Mouse (Mus musculus): ENCODE results near the gene Igf1r.

Gene Igf1r

DNA sequence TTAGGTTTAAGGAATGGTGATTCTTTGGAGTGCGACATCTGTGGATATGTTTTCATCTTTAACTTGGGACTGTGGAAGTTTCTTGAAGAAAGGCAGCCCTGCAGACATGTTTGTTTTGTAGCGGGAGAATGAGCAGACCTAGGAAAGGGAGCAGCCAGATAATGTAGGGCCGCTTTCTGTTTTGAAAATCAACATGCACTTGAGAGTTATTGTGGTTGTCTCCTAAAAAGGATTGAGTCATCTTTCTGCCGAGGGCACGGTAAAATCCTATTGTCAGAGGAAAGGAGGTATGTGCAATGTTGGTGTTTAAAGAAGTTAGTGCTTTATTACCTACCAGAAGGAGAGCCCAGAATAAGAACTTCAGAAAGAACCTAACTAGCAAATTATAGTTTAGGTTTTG lies 2.6 kb downstream of the Igf1r start:
- no peak for ATAC-seq (ENCODE audit: insufficient number of reproducible peaks, low FRiP score, low TSS enrichment)

DNA sequence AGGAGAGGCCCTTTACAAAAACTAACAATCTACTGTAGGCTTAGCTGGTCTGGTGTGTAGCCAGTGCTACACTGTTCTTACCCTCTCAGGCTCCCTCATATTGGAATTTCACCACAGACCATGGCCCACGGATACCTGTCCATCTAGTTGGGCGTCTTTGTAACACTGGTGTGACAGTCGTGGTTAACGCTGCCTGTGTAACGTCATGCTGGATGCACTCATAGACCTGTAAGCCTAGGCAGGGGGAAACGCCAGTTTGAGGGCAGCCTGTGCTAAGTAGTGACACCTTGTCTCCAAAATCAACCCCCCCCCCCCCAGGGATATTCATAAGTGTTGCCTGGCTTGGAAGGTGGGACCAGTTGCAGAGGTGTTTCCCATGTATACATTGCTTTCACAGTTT lies 4.7 kb downstream of the Igf1r start:
- no peak for ATAC-seq (ENCODE audit: insufficient number of reproducible peaks, low FRiP score, low TSS enrichment)

DNA sequence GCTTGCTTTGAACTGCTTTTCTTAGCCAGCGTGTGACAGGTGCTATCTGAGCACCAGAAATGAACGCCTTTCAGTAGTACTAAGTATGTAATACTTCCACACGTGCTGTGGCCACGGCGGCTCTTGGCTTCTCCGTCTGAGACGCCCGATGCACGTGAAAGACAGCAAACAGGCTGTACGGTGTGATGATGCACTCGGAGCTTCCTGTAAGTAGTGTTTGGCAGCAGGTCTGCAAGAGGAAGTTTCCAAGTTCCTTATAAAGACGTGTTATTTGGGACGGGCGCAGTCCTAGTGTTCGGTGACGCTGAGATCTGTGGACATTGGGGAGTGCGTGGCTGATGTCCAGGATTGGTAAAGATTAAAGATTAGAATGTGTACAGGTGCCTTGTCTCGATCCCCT lies 5.4 kb downstream of the Igf1r start:
- no peak for ATAC-seq (ENCODE audit: insufficient number of reproducible peaks, low FRiP score, low TSS enrichment)

DNA sequence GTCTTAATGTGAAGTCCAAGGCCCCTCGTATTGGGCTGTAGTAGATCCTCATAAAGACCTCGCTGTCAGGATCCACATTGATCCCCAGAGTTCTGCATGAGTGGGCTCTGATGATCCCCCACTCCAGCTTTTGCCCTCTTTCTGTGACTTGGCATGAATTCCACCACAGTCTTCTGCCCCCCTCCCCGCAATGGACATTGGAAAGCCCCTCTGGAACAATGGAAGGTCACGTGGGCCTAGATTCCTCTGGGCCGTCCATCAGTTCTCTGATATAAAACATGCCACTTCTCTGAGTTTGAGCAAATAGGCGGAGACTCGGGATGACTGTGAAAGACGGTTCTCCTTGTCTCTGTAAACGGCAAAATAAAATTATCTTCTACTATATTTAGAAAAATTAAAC lies 8.1 kb downstream of the Igf1r start:
- no peak for ATAC-seq (ENCODE audit: insufficient number of reproducible peaks, low FRiP score, low TSS enrichment)

DNA sequence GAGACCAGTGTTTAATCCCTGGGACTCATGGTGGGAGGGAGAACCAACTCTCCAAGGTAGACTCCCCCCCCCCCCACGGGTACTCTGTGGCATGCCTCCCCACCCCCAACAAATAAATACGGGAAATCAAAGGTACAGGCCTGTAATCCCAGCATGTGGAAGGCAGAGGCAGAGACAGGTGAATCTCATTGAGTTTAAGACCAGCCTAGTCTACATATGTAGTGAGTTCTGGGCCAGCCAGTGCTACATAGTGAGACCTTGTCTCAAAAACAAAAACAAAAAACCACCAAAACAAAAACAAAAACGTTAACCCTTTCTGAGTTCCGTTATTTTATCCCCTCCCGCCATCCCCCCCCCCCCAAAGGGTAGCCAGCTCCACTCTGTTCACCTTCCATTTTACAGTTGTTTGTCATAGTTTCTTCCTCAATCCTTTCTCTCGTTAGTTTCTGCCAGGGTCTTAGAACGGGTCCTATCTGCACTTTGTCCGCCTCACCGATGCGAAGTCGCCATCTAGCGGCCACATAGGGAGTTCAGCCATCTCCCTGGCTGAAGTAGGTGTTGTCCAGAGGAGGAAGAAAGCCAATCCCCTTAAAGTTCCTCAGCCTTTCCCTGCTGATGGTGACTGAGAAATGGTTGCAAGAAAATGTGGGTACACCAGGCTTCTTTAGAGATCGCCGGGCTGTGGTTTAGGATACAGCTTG lies 9.1 kb downstream of the Igf1r start:
- ATAC-seq (ENCODE audit: insufficient number of reproducible peaks, low FRiP score, low TSS enrichment): peak; percentile 75; the same call in 1 of the 2 replicates

DNA sequence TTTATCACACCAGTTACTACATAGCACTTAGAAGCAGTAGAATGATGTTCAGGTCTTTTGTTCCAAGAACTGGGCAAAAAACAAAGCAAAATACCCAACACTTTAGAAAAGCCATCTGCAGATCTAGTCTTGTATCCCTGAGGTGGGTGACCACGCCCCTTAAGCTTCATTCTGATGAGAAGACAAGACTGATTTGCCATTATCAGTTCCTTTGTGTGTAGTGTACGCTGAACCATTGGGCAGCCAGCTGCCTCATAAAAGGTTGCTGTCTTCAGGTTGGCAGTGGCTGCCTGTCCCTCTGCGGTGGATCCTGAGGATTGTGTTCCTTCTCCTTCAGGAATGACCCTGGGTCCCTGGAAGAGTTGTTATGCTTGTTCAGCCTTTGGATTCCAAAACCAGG lies 11.1 kb downstream of the Igf1r start:
- no peak for ATAC-seq (ENCODE audit: insufficient number of reproducible peaks, low FRiP score, low TSS enrichment)

DNA sequence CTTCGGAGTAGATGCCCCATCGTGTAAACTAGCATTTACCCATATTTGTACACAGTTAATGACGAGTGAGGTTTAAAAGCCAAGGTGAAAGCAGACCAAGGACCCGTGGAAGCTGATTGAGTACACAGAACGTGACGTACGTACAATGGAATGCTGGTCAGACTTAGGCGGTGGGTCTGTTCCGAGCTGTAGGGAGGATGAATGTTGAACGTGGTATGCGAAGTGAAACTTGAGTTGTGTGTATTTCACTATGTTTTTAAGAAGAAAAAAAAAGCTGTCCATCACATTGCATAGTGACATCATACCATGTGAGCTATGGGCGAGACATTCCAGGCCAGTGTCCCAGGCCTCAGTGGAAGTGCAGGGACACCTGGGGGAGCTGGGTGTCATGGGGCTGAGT lies 15.8 kb downstream of the Igf1r start:
- ATAC-seq (ENCODE audit: insufficient number of reproducible peaks, low FRiP score, low TSS enrichment): no peak

DNA sequence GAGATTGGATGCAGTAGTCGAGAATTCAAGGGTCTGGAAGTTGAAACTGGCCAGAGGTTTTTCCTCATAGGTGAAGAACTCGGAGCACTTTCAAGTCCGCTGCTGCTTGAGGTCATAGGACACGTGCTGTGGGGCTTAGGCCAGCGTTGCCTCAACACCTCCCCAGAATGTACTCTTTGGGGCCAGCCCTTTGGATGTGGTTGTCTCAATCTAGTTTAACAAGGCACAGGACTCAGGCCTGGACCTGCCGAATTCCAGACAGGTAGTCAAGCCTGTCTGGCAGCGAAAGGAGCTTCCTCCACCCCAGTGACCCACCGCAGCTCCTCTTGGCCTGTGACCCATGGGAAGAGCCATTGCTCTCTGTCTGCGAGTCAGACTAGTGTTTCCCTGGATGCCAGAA lies 16.4 kb downstream of the Igf1r start:
- ATAC-seq (ENCODE audit: insufficient number of reproducible peaks, low FRiP score, low TSS enrichment): no peak

DNA sequence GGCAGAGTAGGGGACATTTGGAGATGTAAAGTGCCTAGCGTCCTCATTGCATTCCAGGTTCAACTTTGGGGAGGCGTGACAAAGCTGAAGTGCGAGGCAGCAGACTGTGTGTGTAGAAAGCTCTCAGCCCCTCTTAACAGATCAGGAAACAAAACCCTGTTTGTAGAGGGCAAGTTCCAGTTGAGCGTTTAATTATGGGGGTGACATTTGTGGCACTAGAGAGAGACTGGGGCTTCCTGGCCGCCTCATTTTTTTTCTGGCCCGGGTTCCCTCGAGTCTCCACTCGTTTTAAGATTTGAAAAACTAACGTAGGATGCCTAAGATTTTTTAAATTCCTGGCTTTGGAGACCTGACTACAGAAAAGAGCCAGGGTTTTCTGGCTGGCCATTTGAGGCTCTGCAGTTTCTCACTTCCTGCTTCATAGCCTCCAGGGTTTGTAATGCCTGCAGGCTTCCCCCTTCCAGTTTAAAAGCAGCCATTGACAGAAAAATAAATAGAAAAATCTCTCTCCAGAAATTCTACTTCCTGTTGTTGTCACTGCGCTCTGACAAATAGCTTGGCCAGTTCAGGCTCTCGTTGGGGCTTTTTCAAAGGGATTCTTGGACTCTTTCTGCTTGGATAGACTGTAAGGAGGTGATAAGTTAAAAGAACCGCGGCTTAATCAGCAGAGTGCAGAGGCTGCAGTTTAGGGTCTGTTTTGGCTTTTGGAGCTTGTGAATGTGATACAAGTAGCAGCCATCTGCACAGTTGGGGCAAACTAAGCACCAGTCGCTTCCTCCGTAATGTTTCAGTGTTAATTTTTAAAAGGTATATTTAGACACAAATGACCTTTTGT lies 20.8 kb downstream of the Igf1r start:
- no peak for ATAC-seq (ENCODE audit: insufficient number of reproducible peaks, low FRiP score, low TSS enrichment)

DNA sequence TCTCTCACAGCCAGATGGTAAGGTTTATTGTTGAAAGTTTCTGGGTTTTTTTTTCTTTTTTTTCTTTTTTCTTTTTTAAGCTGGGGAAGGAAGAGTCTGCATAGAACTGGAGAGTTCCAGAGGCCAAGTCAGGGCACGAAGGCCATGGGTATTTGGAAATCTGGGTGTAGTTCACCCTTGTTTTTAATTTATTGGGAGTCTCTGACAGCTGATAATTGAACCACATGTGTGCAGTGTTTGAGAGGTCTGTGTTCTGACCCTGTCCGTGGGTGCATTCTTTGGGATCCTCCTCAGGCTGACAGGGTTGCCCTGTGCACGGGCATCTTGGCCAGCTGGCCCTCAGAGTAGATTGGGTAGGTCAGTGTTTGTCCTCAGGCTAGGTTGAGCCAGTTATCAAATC lies 29.3 kb downstream of the Igf1r start:
- no peak for ATAC-seq (ENCODE audit: insufficient number of reproducible peaks, low FRiP score, low TSS enrichment)

DNA sequence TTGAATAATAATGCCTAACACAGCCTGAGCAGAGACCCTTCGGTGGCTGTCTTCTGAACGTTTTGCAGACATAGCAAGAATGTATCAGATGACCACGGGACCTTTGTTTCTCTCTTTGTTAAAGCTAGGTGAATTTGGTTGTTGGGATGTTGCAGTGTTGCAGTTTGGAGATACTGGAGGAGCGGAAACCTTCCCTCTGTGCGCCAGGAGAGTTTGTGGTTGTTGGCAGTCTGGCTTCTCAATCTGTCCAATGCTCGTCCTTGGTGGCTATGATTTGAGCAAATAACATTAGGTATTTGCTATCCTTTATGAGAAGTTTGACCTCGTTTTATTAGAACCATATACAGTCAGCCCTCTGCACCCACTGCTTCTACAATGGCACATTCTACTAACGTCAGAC lies 30.2 kb downstream of the Igf1r start:
- ATAC-seq (ENCODE audit: insufficient number of reproducible peaks, low FRiP score, low TSS enrichment): no peak

DNA sequence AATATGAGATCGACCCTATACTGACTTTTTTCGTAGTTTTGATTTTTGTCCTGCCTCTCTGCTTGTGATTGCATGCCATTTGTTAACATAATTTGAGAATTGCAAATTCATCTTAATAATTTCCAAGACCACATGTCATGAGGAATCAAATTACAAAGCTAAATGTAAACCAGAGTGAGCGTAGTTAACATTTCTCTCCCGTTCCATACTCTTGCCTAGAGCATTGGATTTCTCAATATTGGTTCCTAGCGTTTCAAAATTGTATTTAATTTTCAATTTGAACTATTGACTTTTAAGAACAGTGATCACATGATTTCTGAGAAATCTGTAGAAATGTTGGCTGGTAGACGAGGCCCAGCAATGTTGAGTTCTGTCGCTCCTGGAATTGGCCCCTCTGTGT lies 30.8 kb downstream of the Igf1r start:
- ATAC-seq (ENCODE audit: insufficient number of reproducible peaks, low FRiP score, low TSS enrichment): no peak

DNA sequence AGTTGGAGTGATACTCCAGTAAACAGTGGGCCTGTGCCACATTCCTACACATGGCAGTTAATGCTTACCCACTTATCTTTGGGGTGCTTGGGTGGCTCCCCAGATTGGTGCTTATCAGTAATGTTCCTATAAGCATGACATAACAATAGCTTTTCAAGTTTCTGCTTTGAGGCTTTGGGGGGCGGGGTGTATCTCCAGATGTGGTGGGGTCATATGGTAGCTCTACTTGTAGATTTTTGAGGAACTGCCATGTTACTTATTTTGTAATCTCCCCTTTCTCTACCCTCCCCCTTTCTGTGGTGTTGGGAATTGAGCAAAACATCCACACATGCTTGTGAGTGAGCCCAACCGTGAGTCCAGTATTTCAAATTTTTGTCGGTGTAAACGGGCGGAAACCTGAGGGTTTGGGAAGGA lies 32.4 kb downstream of the Igf1r start:
- no peak for ATAC-seq (ENCODE audit: insufficient number of reproducible peaks, low FRiP score, low TSS enrichment)

DNA sequence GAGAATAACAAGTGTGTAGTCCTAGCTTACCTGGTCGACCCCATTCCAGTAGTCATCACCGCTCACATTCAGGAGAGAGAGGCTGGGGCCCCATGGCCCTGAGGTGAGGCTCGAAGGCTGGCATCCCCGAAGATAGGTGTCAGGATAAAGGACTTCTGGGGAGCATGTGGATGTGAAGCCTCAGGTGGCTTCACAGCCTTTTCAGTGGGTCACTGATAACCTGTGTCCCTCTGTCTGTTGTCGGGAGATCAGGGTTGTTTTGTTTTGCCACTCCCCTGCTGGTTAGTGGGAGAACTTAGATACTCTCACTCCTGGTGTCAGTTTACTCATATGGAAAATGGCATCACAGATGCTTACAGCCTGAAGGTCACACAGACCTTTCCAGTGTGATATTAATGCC lies 32.9 kb downstream of the Igf1r start:
- no peak for ATAC-seq (ENCODE audit: insufficient number of reproducible peaks, low FRiP score, low TSS enrichment)

DNA sequence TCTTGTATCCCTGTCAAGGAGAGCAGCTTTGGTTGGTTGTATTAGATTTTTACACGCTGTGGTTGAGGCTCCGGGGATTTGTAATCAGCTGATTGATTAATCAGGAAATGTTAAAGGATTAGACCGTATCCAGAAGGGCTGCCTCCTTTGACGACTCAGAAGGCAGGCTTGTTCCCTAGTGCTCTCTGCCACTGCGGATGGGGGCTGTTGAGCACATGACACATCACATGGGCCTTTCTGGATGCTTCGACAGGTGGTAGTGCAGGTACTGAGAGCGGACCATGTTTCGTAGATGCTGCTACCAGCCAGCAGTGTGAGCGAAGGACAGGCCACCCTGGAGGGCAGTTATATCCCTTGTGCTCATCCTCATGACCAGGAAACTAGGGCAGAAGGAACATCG lies 33.6 kb downstream of the Igf1r start:
- ATAC-seq (ENCODE audit: insufficient number of reproducible peaks, low FRiP score, low TSS enrichment): no peak

DNA sequence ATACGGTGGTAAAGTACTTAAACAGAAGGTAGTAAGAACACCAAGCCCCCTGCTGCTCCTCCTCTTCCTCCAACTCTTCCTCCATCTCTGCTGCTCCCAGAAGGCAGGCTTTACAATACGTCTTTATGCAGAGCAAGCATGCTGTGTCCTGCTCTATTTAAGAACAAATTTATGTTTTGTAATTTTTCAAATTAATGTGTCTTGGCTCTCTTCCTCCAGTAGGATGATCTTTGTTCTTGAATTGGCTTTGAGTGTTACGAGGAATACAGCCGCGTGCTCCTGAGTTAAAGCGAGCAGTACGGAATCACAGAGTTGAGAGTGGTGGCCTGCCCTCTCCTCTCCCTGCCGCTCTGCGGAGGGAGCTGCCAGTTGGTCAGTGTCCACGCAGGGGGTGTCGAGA lies 34.2 kb downstream of the Igf1r start:
- ATAC-seq (ENCODE audit: insufficient number of reproducible peaks, low FRiP score, low TSS enrichment): no peak

DNA sequence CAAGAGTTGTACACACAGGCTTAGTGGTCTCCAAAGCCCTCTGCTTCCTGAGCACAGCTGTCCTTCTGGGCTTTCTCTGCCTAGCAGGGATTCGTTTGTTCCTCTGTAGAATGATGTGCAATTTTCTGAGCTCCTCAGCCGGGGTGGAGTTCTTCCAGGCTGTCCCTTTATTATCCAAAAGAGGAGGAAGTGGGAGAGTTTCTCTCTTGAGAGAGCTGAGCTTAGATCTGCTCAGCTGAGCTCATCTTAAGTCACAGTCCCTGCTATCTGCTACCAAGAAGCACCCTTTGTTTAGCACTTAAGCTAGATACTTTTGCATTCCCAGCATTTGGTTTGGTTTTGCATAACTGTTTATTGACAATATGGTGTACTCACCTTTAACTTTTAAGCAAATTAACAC lies 36.7 kb downstream of the Igf1r start:
- ATAC-seq (ENCODE audit: insufficient number of reproducible peaks, low FRiP score, low TSS enrichment): no peak

DNA sequence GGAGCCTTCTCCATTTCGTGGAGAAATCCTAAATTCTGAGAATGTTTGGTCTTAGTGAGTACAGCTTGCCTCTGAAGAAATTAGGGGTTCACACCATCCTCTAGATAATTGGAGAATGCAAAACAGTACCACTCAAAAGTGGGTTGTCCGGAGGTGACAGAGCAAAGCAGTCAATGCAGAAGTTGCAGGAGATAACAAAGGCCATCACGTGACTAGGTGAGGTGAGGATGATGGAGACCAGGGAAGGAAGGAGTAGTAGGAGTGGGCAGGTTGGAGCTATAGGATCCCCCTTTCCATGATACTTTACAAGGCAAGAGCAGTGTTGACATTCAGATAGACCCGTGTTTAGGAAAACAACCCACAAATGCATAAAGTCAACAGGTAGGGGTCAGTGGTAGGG lies 41.0 kb downstream of the Igf1r start:
- no peak for ATAC-seq (ENCODE audit: insufficient number of reproducible peaks, low FRiP score, low TSS enrichment)

DNA sequence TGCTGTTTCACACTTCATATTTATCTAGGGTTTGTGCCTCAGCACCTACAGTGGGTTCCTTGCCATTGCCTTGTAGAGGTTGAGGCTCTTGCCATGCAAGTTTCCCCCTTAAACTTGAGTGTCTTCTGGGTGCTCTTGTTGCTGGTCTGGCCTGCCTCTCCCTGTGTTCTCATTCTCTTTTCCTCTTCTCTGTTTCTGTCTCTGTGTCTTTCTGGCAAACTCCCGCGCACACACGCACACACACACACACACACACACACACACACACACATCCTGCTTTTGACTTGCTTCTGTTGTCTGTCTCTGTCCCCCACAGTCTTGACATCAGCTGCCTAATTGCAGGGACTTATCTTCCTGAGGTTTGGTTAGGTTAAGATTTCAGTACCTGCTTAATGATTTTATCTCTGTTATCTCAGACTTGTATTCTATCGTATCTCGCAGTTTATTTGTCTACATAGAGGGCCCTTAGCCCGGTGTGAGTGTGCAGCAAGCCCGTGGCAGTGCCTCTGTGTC lies 41.8 kb downstream of the Igf1r start:
- ATAC-seq (ENCODE audit: insufficient number of reproducible peaks, low FRiP score, low TSS enrichment): no peak

DNA sequence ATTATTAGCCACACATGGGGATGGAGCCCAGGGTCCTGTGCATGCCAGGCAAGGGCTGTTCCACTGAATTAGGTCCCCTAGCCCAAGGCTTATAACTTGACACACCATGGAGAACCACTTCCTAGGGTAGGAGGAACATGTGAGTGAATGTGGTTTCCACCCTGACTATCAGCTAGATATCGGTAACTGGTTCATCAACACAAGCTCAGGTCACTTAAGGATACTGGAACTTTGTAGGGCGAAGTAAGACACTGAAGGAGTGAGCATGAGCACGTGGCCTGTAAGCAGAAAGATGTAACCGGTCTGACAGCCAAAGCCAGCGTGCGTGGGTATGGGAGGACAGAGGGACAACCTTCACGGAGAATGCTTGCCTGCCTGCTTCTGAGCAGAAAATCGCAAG lies 42.6 kb downstream of the Igf1r start:
- no peak for ATAC-seq (ENCODE audit: insufficient number of reproducible peaks, low FRiP score, low TSS enrichment)

DNA sequence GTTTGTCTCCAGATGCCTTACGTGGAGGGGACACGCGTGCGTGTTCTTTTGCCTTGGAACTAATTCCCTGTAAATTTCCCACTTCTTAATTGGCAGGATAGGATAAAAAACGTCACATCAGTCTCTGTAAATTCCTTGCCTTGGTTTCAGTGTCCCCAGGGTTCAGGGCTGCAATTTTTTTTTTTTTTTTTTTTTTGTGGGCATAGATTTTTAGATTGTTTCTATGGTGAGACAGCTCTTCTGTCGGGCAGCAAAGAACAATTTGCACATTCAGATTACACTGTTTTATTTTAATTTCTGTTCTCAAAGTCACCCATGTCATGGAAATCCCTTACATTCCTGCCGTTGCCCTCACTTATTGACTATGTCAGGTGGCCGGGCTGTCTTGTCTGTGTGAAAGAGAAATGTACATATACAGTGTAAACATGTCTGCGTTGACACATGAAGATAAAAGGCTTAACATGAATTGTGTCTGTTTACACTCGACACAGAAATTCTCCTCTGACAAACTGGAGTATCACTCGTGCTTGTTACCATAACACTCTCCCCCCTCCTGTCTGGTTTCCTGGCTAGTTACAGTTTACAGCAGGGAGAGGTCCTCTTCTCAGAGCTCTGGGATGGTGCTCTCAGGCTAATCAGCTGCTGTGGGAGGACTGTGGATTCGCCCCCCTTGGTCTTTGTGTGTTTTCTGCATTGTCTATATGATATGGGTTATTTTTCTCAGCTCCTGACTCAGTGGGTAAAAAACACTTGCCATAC lies 43.8 kb downstream of the Igf1r start:
- no peak for ATAC-seq (ENCODE audit: insufficient number of reproducible peaks, low FRiP score, low TSS enrichment)
